Mouse (Mus musculus): ENCODE results near the gene Fmr1nb. TPM values are rescaled to one million over a fixed set of nuclear protein-coding genes. Genes with fewer than 3 reads are reported as not detected.

The Fmr1nb gene
- polyA plus RNA-seq, 2 experiments = 0.42 to 0.88 TPM

GRCm38 (mm10) chrX:68839548-68840444 is 78.2 kb downstream of the Fmr1nb start:
- Histone ChIP-seq H3K4me2 (ENCODE audit: low read depth) (no peak overlapping the region), H3K27ac (no peak overlapping the region), H3K36me3 (replicated peaks; ENCODE audit: control insufficient read depth, insufficient read depth, low read depth) (no peaks in the 10 kb centered on the region), H3K4me1 (replicated peaks; ENCODE audit: control insufficient read depth in 2 of 2, insufficient read depth in 2 of 2, low read length in 1 of 2) (no peaks in the 10 kb centered on the region), H3K27me3 (ENCODE audit: control insufficient read depth, insufficient read depth, low read length) (no peaks in the 10 kb centered on the region), H3K9ac (replicated peaks) (no peak overlapping the region), H3K9me3 (ENCODE audit: control insufficient read depth, low read length) (no peaks in the 10 kb centered on the region), H3K4me3 (ENCODE audit: insufficient read depth in 1 of 2, low read depth in 2 of 2, low read length in 2 of 2) (no peak overlapping the region)
- TF ChIP-seq EP300 (IDR thresholded peaks at IDR 0.05; ENCODE audit: low read depth) (no peak), CTCF (IDR thresholded peaks at IDR 0.05; ENCODE audit: low read depth) (peak; percentile 14; the same call in 1 of the 2 replicates)
- 14% methylated on average over 5 of the region's 5 CpGs for WGBS (ENCODE audit: insufficient replicate concordance)
- ATAC-seq (ENCODE audit: insufficient read depth) (no peak), DNase-seq (ENCODE audit: low read depth in 3 of 3, low spot score in 3 of 3) (no peak)

Other genes with a start within 250 kb of the Fmr1nb start
- gene Fmr1, start 83.3 kb upstream of the Fmr1nb start, polyA plus RNA-seq (2012; rRNA removed) = 10.9 and 19.7 TPM in 2 replicates
- gene Fmr1, start 83.3 kb upstream of the Fmr1nb start, polyA plus RNA-seq (2014; fragmentation: Nextera tagmentation; extraction: Ambion mirVana) = 17.7 and 20.2 TPM in 2 replicates
- 0.15 TPM in 1 of 2 replicates, not detected in the other for gene Gm14698, start 59.3 kb downstream of the Fmr1nb start, polyA plus RNA-seq (2012; rRNA removed)
- gene Gm14698, start 59.3 kb downstream of the Fmr1nb start, polyA plus RNA-seq (2014; fragmentation: Nextera tagmentation; extraction: Ambion mirVana) = 0.53 and 1.3 TPM in 2 replicates
- gene Gm6812, start 131.2 kb downstream of the Fmr1nb start, polyA plus RNA-seq (2012; rRNA removed) = not detected in 2 replicates
- gene Gm6812, start 131.2 kb downstream of the Fmr1nb start, polyA plus RNA-seq (2014; fragmentation: Nextera tagmentation; extraction: Ambion mirVana) = not detected in 2 replicates

All from liver, embryonic 14.5 days (tissue).